Mouse (Mus musculus) kidney, adult 2 months (tissue): Measurements from ENCODE around the gene Epn3. TPM values are rescaled to one million over a fixed set of nuclear protein-coding genes. Genes with fewer than 3 reads are reported as not detected.

Experiments used
- DNase-seq: peaks from one replicate; pipeline ENCODE4 v3.0.0; 2021
- H3K27ac ChIP-seq: fragments of 200-500 bp; 2 replicates; pipeline ENCODE4 v1.5.1; 2012; ENCODE audit warnings: low read depth, low read length, control low read depth, inconsistent platforms; ENCODE audit not compliant: insufficient read depth
- H3K27me3 ChIP-seq: fragments of 200-500 bp; replicated peaks from 2 replicates; pipeline ENCODE4 v1.6.1; 2012; ENCODE audit warnings: mild to moderate bottlenecking, moderate library complexity, low read length, inconsistent platforms; ENCODE audit not compliant: control insufficient read depth, insufficient read depth
- H3K36me3 ChIP-seq: fragments of 200-500 bp; 2 replicates; pipeline ENCODE4 v1.6.1; 2012; ENCODE audit warnings: mild to moderate bottlenecking, moderate library complexity, low read length, inconsistent platforms; ENCODE audit not compliant: control insufficient read depth, insufficient read depth
- H3K4me1 ChIP-seq: fragments of 200-500 bp; 2 replicates; pipeline ENCODE4 v1.6.1; 2011; ENCODE audit warnings: low read length; ENCODE audit not compliant: control insufficient read depth, insufficient read depth
- H3K4me3 ChIP-seq: fragments of 200-500 bp; 2 replicates; pipeline ENCODE4 v1.5.1; 2011; ENCODE audit warnings: mild to moderate bottlenecking, low read depth, low read length, control low read depth; ENCODE audit not compliant: insufficient read depth
- CTCF ChIP-seq: fragments of 200-500 bp; conservative IDR thresholded peaks from 2 replicates; pipeline ENCODE4 v1.5.1; 2011; ENCODE audit warnings: low read depth, mild to moderate bottlenecking, control low read depth, low read length, moderate library complexity, mixed read lengths; ENCODE audit not compliant: insufficient read depth, insufficient read length
- POLR2A ChIP-seq: fragments of 200-500 bp; IDR thresholded peaks from one replicate; pipeline ENCODE4 v1.6.1; 2011; ENCODE audit warnings: low read depth, low read length, control low read depth
- WGBS: fragments of 180-500 bp; shearing (Covaris S2); methylation state at CpG from one replicate; pipeline ENCODE4 v1.1.7; 2018; 5-methylcytosine and 5-hydroxymethylcytosine counted together
- polyA plus RNA-seq: library from polyadenylated mRNA; depleted of rRNA; stranded (reverse); fragments of >200 nt; gene quantifications from 2 replicates; pipeline ENCODE4 v1.2.3, GENCODE M21; 2012

Gene Epn3
- polyA plus RNA-seq, 1 experiment, result 36.4 TPM

GRCm38 (mm10) chr11:94477651-94478050, 22.1 kb downstream of the Epn3 start:
- H3K36me3 ChIP-seq, result no peaks in the 10 kb centered on the region
- H3K4me1 ChIP-seq, result peaks cover 3% of the 10 kb centered on the region; the same call in 1 of the 2 replicates
- 83% methylated on average over 6 of the region's 6 CpGs for WGBS
- H3K27me3 ChIP-seq, result peaks cover 8% of the 10 kb centered on the region
- H3K27ac ChIP-seq, result no peak overlapping the region
- TF ChIP-seq CTCF (no peak), POLR2A (no peak)
- H3K4me3 ChIP-seq, result no peak overlapping the region
- no peak for DNase-seq

GRCm38 (mm10) chr11:94475722-94476121, 24.1 kb downstream of the Epn3 start:
- Histone ChIP-seq H3K27ac (no peak overlapping the region), H3K4me1 (peaks cover 3% of the 10 kb centered on the region; the same call in 1 of the 2 replicates), H3K4me3 (no peak overlapping the region), H3K36me3 (no peaks in the 10 kb centered on the region), H3K27me3 (peaks cover 9% of the 10 kb centered on the region)
- WGBS, result 21% methylated on average over 11 of the region's 11 CpGs
- no peak for DNase-seq
- TF ChIP-seq CTCF (no peak), POLR2A (no peak)

DNA sequence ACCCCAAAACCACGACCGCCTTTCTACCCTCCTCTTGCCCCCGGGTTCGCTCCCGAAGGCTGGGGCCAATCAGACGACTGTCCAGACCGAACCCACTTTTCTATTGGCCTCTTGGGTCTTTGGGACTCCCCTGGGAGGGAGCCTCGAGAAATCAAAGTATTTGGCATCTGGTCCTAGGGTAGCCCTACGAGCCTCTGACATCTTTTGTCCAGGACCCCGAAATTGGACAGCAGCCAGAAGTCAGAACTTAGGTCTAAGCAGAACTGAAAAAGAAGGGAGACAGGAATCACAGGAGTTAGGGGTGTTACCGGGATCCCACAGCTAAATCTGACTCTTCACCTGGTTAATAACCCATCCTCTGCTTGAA, 25.2 kb downstream of the Epn3 start:
- TF ChIP-seq POLR2A, result no peak
- no peak for TF ChIP-seq CTCF
- peak overlapping the region; percentile 64 for H3K4me3 ChIP-seq
- no peaks in the 10 kb centered on the region for H3K36me3 ChIP-seq
- H3K27ac ChIP-seq, result no peak overlapping the region
- H3K4me1 ChIP-seq, result peaks cover 3% of the 10 kb centered on the region; the same call in 1 of the 2 replicates
- DNase-seq, result no peak
- peaks cover 9% of the 10 kb centered on the region for H3K27me3 ChIP-seq
- WGBS, result 2% methylated on average over 11 of the region's 11 CpGs

DNA sequence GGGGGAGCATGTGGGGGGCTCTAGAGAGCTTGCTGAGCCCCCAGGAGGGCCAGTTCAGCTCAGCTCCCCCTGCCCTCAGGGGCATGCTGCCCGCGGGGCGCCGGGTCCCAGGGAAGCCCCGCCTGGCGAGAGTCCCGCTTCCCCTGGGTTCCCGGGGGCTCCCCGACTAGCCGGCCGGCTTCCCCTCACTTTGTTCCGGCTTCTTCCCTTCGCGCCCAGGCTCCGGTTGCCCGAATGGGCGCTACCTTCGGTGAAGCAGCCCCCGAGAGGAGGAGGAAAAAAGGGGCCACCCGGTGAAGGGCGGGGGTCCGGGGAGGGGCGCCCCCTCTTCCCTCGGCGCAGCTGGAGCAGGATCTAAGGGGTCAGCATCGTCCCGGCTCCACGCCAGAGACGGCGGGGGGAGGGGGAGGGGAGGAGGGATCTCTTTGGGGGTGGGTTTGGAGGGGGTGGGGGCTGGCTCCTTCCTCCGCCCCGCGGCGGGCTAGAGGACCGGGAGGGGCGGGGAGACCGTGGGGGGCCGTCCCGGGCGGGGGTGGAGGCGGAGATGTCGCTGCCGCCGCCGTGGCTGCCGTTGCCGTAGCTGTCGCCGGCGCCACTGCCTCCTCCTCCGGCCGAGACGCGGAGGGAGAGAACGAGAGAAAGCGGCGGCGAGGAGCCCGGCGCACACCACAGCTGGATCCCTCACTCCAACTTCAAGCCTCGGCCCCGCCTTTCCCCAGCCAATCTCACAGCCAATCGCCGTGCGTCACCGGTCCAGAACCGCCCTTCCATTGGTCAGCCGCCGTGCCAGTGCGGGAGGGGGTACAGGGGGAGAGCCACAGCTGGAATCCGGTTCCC, 25.8 kb downstream of the Epn3 start, which contains the start of gene Cacna1g:
TSS of gene Cacna1g (minus strand) at position 492 of the 837 bp plus-strand sequence.
- Histone ChIP-seq H3K27me3 (peaks cover 9% of the 10 kb centered on the region), H3K27ac (no peak within 1 kb of the TSS), H3K4me3 (peak within 1 kb of the TSS; percentile 64), H3K36me3 (no peaks in the 10 kb centered on the region), H3K4me1 (peaks cover 3% of the 10 kb centered on the region; the same call in 1 of the 2 replicates)
- TF ChIP-seq POLR2A, result no peak
- TF ChIP-seq CTCF, result no peak
- DNase-seq, result peak; percentile 91
- WGBS, result under 1% methylated on average over 68 of the region's 71 CpGs

DNA sequence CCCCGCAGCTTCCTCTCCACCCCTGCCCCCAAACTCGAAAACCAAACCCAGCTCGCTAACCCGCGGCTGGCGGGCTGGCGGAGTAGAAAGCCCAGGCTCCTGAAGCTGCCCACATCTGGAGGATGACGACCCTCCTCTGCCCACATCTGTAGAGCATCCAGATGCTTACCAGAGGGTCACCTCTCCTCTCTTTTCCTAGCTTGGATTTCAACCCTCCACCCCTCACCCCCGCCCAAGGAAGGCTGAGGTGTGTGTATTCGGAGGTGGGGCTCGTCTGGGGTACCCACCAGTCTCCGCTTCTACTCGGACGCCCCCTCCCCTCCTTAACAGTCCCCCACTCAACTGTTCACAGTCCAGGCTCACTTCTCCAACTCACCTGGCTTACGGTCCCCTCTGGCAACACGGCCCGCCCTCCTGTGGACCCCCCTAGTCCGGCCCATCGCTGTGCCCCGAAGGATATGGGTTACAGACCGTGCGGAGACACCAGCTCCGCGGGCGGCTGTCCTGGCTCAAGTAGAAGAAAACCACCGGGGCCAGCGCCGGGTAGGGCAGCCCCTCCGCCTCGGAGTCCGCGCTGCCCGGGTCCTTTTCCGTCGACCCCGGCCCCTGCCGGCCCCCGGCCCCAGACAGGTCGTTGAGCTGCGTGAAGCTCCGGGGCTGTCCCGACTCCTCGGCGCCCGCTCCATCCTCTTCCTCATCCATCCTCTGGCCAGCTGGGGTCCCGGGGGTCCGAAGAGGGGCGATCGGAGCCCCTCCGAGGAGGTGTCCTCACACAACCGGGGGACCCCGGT, 26.7 kb downstream of the Epn3 start:
- Histone ChIP-seq H3K36me3 (no peaks in the 10 kb centered on the region), H3K27me3 (peaks cover 9% of the 10 kb centered on the region), H3K4me1 (peaks cover 3% of the 10 kb centered on the region; the same call in 1 of the 2 replicates), H3K27ac (no peak overlapping the region), H3K4me3 (peak overlapping the region; percentile 64)
- WGBS, result 2% methylated on average over 52 of the region's 52 CpGs
- TF ChIP-seq POLR2A (no peak), CTCF (no peak)
- DNase-seq, result no peak

DNA sequence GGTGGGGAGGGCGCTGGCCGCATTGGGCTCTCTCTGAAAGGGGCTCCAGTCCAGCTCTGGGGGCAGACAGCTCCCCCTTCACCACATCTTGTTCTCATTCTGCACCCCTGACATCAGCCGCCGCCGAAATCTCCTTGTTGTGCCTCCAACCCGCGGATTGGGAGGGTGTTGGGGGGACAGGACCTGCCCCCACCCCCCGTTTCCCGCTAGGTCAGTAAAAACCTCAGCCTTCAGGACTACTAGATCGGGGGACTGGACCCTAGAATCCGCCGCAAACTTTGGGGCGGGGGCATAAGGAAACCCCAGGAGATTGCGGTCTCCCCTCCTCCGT, 27.2 kb downstream of the Epn3 start:
- Histone ChIP-seq H3K36me3 (no peaks in the 10 kb centered on the region), H3K4me1 (peaks cover 3% of the 10 kb centered on the region; the same call in 1 of the 2 replicates), H3K27ac (no peak overlapping the region), H3K4me3 (peak overlapping the region; percentile 64; the same call in 1 of the 2 replicates), H3K27me3 (peaks cover 9% of the 10 kb centered on the region)
- no peak for TF ChIP-seq CTCF
- TF ChIP-seq POLR2A, result no peak
- WGBS, result 4% methylated on average over 15 of the region's 15 CpGs
- no peak for DNase-seq

GRCm38 (mm10) chr11:94471740-94472584, 27.8 kb downstream of the Epn3 start:
- Histone ChIP-seq H3K27me3 (peaks cover 9% of the 10 kb centered on the region), H3K36me3 (no peaks in the 10 kb centered on the region), H3K4me3 (no peak overlapping the region), H3K4me1 (peaks cover 3% of the 10 kb centered on the region; the same call in 1 of the 2 replicates), H3K27ac (no peak overlapping the region)
- 29% methylated on average over 17 of the region's 17 CpGs for WGBS
- TF ChIP-seq POLR2A (no peak), CTCF (no peak)
- no peak for DNase-seq
